Mouse (Mus musculus) brain, embryonic 14.5 days (tissue): ENCODE measurements around the gene Dock1.

Source experiments
- CTCF ChIP-seq: fragments of 200-500 bp; IDR thresholded peaks from 2 replicates; pipeline ENCODE4 v1.5.1; 2012; ENCODE audit warnings: inconsistent platforms, mild to moderate bottlenecking, moderate library complexity, borderline replicate concordance; ENCODE audit not compliant: insufficient read depth, insufficient read length; ENCODE audit errors: extremely low read depth
- POLR2A ChIP-seq: fragments of 200-500 bp; IDR thresholded peaks from 2 replicates; pipeline ENCODE4 v1.6.1; 2012; ENCODE audit warnings: mild to moderate bottlenecking, inconsistent platforms, borderline replicate concordance; ENCODE audit not compliant: poor library complexity, insufficient read depth, insufficient read length, severe bottlenecking; ENCODE audit errors: extremely low read depth

DNA sequence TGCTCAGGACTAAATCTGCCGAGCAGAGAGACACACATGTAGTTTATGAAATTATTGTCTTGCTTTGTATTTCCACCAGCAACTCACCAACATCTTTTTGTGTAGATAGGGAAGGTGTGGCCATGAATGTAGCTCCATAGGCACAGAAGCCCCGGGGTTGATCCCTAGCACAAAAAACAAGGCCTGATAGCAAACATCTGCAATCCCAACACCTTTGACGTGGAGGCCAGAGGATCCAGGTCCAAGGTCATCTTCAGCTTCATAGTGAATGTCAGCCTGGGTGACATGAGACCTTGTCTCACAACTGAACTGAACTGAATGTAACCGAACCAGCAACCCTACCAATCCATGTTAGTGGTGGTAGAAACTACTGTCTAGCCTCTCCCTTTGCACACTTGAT is 116.7 kb downstream of the Dock1 start:
- no peak for TF ChIP-seq CTCF
- TF ChIP-seq POLR2A: no peak
